Mouse (Mus musculus): Measurements from ENCODE around the gene Fmn2. TPM values are rescaled to one million over a fixed set of nuclear protein-coding genes. Genes with fewer than 3 reads are reported as not detected.
A peak's percentile ranks its signal among the peaks of the same experiment; 100 is the strongest.

The Fmn2 gene
- polyA plus RNA-seq, 1 experiment from 2014 or later = 9.6 TPM

- Histone ChIP-seq H3K27ac (no peak overlapping the region), H3K9ac (no peak overlapping the region), H3K4me1 (replicated peaks; ENCODE audit: control insufficient read depth, insufficient read depth, low read length) (no peaks in the 10 kb centered on the region), H3K36me3 (replicated peaks; ENCODE audit: control insufficient read depth, insufficient read depth) (no peaks in the 10 kb centered on the region), H3K9me3 (ENCODE audit: control insufficient read depth, low read length) (no peaks in the 10 kb centered on the region), H3K4me2 (replicated peaks) (no peak overlapping the region), H3K27me3 (ENCODE audit: control insufficient read depth, insufficient read depth, low read length) (no peaks in the 10 kb centered on the region), H3K4me3 (replicated peaks; ENCODE audit: low read length) (no peak overlapping the region)
- 84% methylated on average over 5 of the region's 5 CpGs for WGBS
- ATAC-seq (ENCODE audit: low FRiP score) (no peak), DNase-seq (ENCODE audit: low spot score) (no peak)
Observed at GRCm38 (mm10) chr1:174548291-174548690, 46.7 kb downstream of the Fmn2 start.

- WGBS = 38% methylated on average over 2 of the region's 2 CpGs
Observed at GRCm38 (mm10) chr1:174553272-174554007, 51.8 kb downstream of the Fmn2 start.

GRCm38 (mm10) chr1:174555412-174555811, 53.8 kb downstream of the Fmn2 start:
- no peak for DNase-seq (ENCODE audit: low spot score)
- Histone ChIP-seq H3K27me3 (ENCODE audit: control insufficient read depth, insufficient read depth, low read length) (no peaks in the 10 kb centered on the region), H3K4me1 (replicated peaks; ENCODE audit: control insufficient read depth, insufficient read depth, low read length) (no peaks in the 10 kb centered on the region), H3K27ac (no peak overlapping the region), H3K9ac (no peak overlapping the region), H3K4me3 (replicated peaks; ENCODE audit: low read length) (no peak overlapping the region), H3K4me2 (replicated peaks) (no peak overlapping the region), H3K9me3 (ENCODE audit: control insufficient read depth, low read length) (no peaks in the 10 kb centered on the region), H3K36me3 (replicated peaks; ENCODE audit: control insufficient read depth, insufficient read depth) (no peaks in the 10 kb centered on the region)
- 68% methylated on average over 3 of the region's 3 CpGs for WGBS
- no peak for ATAC-seq (ENCODE audit: low FRiP score)

More at GRCm38 (mm10) chr1:174553272-174554007, 51.8 kb downstream of the Fmn2 start:
- Histone ChIP-seq H3K27ac (no peak overlapping the region), H3K9me3 (ENCODE audit: control insufficient read depth, low read length) (no peaks in the 10 kb centered on the region), H3K27me3 (ENCODE audit: control insufficient read depth, insufficient read depth, low read length) (no peaks in the 10 kb centered on the region), H3K36me3 (replicated peaks; ENCODE audit: control insufficient read depth, insufficient read depth) (no peaks in the 10 kb centered on the region), H3K4me2 (replicated peaks) (no peak overlapping the region), H3K4me3 (replicated peaks; ENCODE audit: low read length) (no peak overlapping the region), H3K4me1 (replicated peaks; ENCODE audit: control insufficient read depth, insufficient read depth, low read length) (no peaks in the 10 kb centered on the region), H3K9ac (no peak overlapping the region)
- ATAC-seq (ENCODE audit: low FRiP score) (no peak), DNase-seq (ENCODE audit: low spot score) (peak; percentile 58)

- Histone ChIP-seq H3K9me3 (ENCODE audit: control insufficient read depth, low read length) (no peaks in the 10 kb centered on the region), H3K9ac (no peak overlapping the region), H3K4me3 (replicated peaks; ENCODE audit: low read length) (no peak overlapping the region), H3K36me3 (replicated peaks; ENCODE audit: control insufficient read depth, insufficient read depth) (no peaks in the 10 kb centered on the region), H3K4me1 (replicated peaks; ENCODE audit: control insufficient read depth, insufficient read depth, low read length) (no peaks in the 10 kb centered on the region), H3K4me2 (replicated peaks) (no peak overlapping the region), H3K27me3 (ENCODE audit: control insufficient read depth, insufficient read depth, low read length) (no peaks in the 10 kb centered on the region), H3K27ac (no peak overlapping the region)
- ATAC-seq (ENCODE audit: low FRiP score) = no peak
- WGBS = 73% methylated on average over 4 of the region's 4 CpGs
- DNase-seq (ENCODE audit: low spot score) = no peak
Observed at GRCm38 (mm10) chr1:174557211-174557610, 55.6 kb downstream of the Fmn2 start.

GRCm38 (mm10) chr1:174557841-174558240, 56.2 kb downstream of the Fmn2 start:
- Histone ChIP-seq H3K27me3 (ENCODE audit: control insufficient read depth, insufficient read depth, low read length) (no peaks in the 10 kb centered on the region), H3K36me3 (replicated peaks; ENCODE audit: control insufficient read depth, insufficient read depth) (no peaks in the 10 kb centered on the region), H3K27ac (no peak overlapping the region), H3K4me2 (replicated peaks) (no peak overlapping the region), H3K4me1 (replicated peaks; ENCODE audit: control insufficient read depth, insufficient read depth, low read length) (no peaks in the 10 kb centered on the region), H3K4me3 (replicated peaks; ENCODE audit: low read length) (no peak overlapping the region), H3K9me3 (ENCODE audit: control insufficient read depth, low read length) (no peaks in the 10 kb centered on the region), H3K9ac (no peak overlapping the region)
- DNase-seq (ENCODE audit: low spot score) (no peak), ATAC-seq (ENCODE audit: low FRiP score) (no peak)
- 84% methylated on average over 3 of the region's 3 CpGs for WGBS

- 95% methylated on average over 2 of the region's 2 CpGs for WGBS
- no peaks in the 10 kb centered on the region for H3K27me3 ChIP-seq (ENCODE audit: control insufficient read depth, insufficient read depth, low read length)
- H3K36me3 ChIP-seq (replicated peaks; ENCODE audit: control insufficient read depth, insufficient read depth) = no peaks in the 10 kb centered on the region
- no peaks in the 10 kb centered on the region for H3K9me3 ChIP-seq (ENCODE audit: control insufficient read depth, low read length)
- no peak overlapping the region for H3K27ac ChIP-seq
- H3K4me2 ChIP-seq (replicated peaks) = no peak overlapping the region
- H3K4me3 ChIP-seq (replicated peaks; ENCODE audit: low read length) = no peak overlapping the region
- no peak overlapping the region for H3K9ac ChIP-seq
- ATAC-seq (ENCODE audit: low FRiP score) = no peak
- no peak for DNase-seq (ENCODE audit: low spot score)
- H3K4me1 ChIP-seq (replicated peaks; ENCODE audit: control insufficient read depth, insufficient read depth, low read length) = no peaks in the 10 kb centered on the region
Observed at GRCm38 (mm10) chr1:174558488-174558887, 56.9 kb downstream of the Fmn2 start.

GRCm38 (mm10) chr1:174564561-174564960, 62.9 kb downstream of the Fmn2 start:
- H3K27ac ChIP-seq = no peak overlapping the region
- no peaks in the 10 kb centered on the region for H3K36me3 ChIP-seq (replicated peaks; ENCODE audit: control insufficient read depth, insufficient read depth)
- no peaks in the 10 kb centered on the region for H3K27me3 ChIP-seq (ENCODE audit: control insufficient read depth, insufficient read depth, low read length)
- ATAC-seq (ENCODE audit: low FRiP score) (no peak), DNase-seq (ENCODE audit: low spot score) (no peak)
- no peak overlapping the region for H3K4me2 ChIP-seq (replicated peaks)
- no peaks in the 10 kb centered on the region for H3K4me1 ChIP-seq (replicated peaks; ENCODE audit: control insufficient read depth, insufficient read depth, low read length)
- H3K4me3 ChIP-seq (replicated peaks; ENCODE audit: low read length) = no peak overlapping the region
- H3K9ac ChIP-seq = no peak overlapping the region
- H3K9me3 ChIP-seq (ENCODE audit: control insufficient read depth, low read length) = no peaks in the 10 kb centered on the region
- 88% methylated on average over 6 of the region's 6 CpGs for WGBS

GRCm38 (mm10) chr1:174568609-174569008, 67.0 kb downstream of the Fmn2 start:
- DNase-seq (ENCODE audit: low spot score) (no peak), ATAC-seq (ENCODE audit: low FRiP score) (no peak)
- no peak overlapping the region for H3K27ac ChIP-seq
- no peaks in the 10 kb centered on the region for H3K9me3 ChIP-seq (ENCODE audit: control insufficient read depth, low read length)
- H3K4me2 ChIP-seq (replicated peaks) = no peak overlapping the region
- H3K4me1 ChIP-seq (replicated peaks; ENCODE audit: control insufficient read depth, insufficient read depth, low read length) = no peaks in the 10 kb centered on the region
- no peaks in the 10 kb centered on the region for H3K27me3 ChIP-seq (ENCODE audit: control insufficient read depth, insufficient read depth, low read length)
- no peaks in the 10 kb centered on the region for H3K36me3 ChIP-seq (replicated peaks; ENCODE audit: control insufficient read depth, insufficient read depth)
- no peak overlapping the region for H3K9ac ChIP-seq
- WGBS = 87% methylated on average over 3 of the region's 3 CpGs
- no peak overlapping the region for H3K4me3 ChIP-seq (replicated peaks; ENCODE audit: low read length)

GRCm38 (mm10) chr1:174592420-174592980, 90.9 kb downstream of the Fmn2 start:
- DNase-seq (ENCODE audit: low spot score) (peak; percentile 35), ATAC-seq (ENCODE audit: low FRiP score) (no peak)
- H3K27ac ChIP-seq = no peak overlapping the region
- WGBS = 77% methylated on average over 5 of the region's 5 CpGs
- H3K9ac ChIP-seq = no peak overlapping the region
- H3K27me3 ChIP-seq (ENCODE audit: control insufficient read depth, insufficient read depth, low read length) = no peaks in the 10 kb centered on the region
- no peaks in the 10 kb centered on the region for H3K36me3 ChIP-seq (replicated peaks; ENCODE audit: control insufficient read depth, insufficient read depth)
- H3K4me2 ChIP-seq (replicated peaks) = no peak overlapping the region
- H3K4me3 ChIP-seq (replicated peaks; ENCODE audit: low read length) = no peak overlapping the region
- H3K9me3 ChIP-seq (ENCODE audit: control insufficient read depth, low read length) = no peaks in the 10 kb centered on the region
- no peaks in the 10 kb centered on the region for H3K4me1 ChIP-seq (replicated peaks; ENCODE audit: control insufficient read depth, insufficient read depth, low read length)
